Mouse (Mus musculus): ENCODE data around the gene Hist1h2bf. TPM values are rescaled to one million over a fixed set of nuclear protein-coding genes. Genes with fewer than 3 reads are reported as not detected.
A peak's percentile ranks its signal among the peaks of the same experiment; 100 is the strongest.
"Not testable (repeated sequence)": the region's sequence is repeated elsewhere in the genome, so short reads cannot be mapped to it uniquely, and the experiment has no call there.

Gene Hist1h2bf
- polyA plus RNA-seq, 1 experiment from 2014 or later: 2.1 TPM

DNA sequence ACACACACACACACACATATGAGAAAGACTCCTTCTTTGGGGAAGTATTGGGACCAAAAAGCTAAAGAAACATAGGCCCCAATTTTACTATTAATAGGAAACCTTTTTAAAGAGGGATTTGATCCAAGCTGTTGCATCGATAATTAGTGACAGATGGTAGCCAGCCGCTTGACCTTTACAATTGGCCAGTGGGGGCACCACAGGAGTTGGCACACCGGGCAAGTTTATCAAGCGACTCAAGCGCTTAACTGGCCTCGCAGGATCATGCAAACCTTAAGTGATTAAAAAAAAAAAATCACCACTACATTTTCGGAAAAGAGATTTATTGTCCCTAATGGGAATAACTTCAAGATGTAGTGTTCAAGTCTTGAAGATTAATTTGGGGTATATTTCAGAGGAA lies 18.6 kb upstream of the Hist1h2bf start:
- Histone ChIP-seq H3K9ac (replicated peaks; ENCODE audit: low read depth, low read length) (no peak overlapping the region), H3K27me3 (replicated peaks; ENCODE audit: control insufficient read depth, insufficient read depth, low read length) (no peaks in the 10 kb centered on the region), H3K4me3 (replicated peaks; ENCODE audit: low read length) (no peak overlapping the region), H3K4me1 (replicated peaks; ENCODE audit: control insufficient read depth, insufficient read depth, low read length) (no peaks in the 10 kb centered on the region), H3K9me3 (ENCODE audit: control insufficient read depth, low read length) (no peaks in the 10 kb centered on the region), H3K27ac (ENCODE audit: low read length) (no peak overlapping the region), H3K36me3 (ENCODE audit: control insufficient read depth, insufficient read depth) (no peaks in the 10 kb centered on the region), H3K4me2 (ENCODE audit: low read length) (no peak overlapping the region)
- WGBS: 92% methylated on average over 7 of the region's 7 CpGs
- no peak for ATAC-seq

DNA sequence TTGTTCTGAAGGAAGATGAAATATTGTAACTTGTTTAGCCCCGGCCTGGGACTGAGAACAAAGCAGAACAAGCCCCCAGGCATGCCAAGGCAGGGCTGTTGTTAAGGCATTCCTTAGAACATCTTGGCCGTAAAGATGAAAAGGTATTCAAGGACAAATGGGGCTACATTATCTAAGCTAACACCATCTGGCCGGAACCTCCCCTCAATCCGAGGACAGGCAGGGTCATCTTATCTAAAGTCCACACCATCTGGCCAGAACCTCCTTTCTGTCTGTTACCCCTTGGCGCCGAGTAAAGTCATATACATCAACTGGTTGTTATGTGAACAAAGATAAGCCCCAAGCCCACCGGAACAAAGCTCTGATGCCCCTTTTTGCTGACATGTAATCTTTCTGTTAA lies 17.9 kb upstream of the Hist1h2bf start:
- H3K27ac ChIP-seq (ENCODE audit: low read length); ATAC-seq: not testable (repeated sequence)
- 95% methylated on average over 7 of the region's 7 CpGs for WGBS

DNA sequence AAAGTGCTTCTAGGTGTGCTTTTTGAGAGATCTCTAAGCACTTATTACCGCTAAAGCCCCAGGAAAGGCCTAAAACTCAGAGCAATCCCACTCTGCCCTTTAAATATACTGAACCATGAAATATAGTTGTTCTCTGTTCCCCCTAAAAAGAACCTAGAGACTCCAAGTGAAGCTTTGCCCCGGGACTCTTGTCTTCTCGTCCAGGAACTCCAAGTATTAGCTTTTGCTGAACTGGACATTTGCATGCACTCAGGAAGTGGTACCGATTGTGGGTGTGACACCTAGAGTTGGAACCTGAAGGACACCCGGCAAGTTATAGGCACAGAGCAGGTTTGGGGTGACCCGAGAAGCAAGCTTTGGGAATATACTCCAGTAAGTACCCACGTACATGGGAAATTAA lies 17.2 kb upstream of the Hist1h2bf start:
- WGBS: 94% methylated on average over 7 of the region's 7 CpGs

More for the DNA sequence above, 17.9 kb upstream of the Hist1h2bf start:
- not testable (repeated sequence) for H3K9ac ChIP-seq (replicated peaks; ENCODE audit: low read depth, low read length); H3K4me1 ChIP-seq (replicated peaks; ENCODE audit: control insufficient read depth, insufficient read depth, low read length); H3K27me3 ChIP-seq (replicated peaks; ENCODE audit: control insufficient read depth, insufficient read depth, low read length); H3K9me3 ChIP-seq (ENCODE audit: control insufficient read depth, low read length); H3K4me2 ChIP-seq (ENCODE audit: low read length); H3K36me3 ChIP-seq (ENCODE audit: control insufficient read depth, insufficient read depth); H3K4me3 ChIP-seq (replicated peaks; ENCODE audit: low read length)

DNA sequence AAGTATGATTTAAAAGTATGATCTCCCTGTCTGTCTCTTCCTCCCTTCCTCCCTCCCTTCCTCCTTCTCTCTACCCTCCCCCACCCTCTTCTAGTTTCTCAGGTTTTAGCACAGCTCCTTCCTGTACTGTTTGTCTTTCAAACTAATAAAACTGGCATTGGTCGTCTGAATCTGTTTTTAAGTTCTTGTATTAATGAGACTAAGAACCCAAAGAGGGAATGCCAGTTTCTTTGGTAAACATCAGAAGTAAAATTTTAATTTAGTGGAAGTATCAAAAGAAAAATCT lies 12.9 kb upstream of the Hist1h2bf start:
- peak overlapping the region; percentile 77 for H3K4me2 ChIP-seq (ENCODE audit: low read length)
- no peaks in the 10 kb centered on the region for H3K36me3 ChIP-seq (ENCODE audit: control insufficient read depth, insufficient read depth)
- H3K4me1 ChIP-seq (replicated peaks; ENCODE audit: control insufficient read depth, insufficient read depth, low read length): peaks cover 32% of the 10 kb centered on the region
- peak overlapping the region; percentile 52 for H3K9ac ChIP-seq (replicated peaks; ENCODE audit: low read depth, low read length)
- H3K27me3 ChIP-seq (replicated peaks; ENCODE audit: control insufficient read depth, insufficient read depth, low read length): no peaks in the 10 kb centered on the region
- peak overlapping the region; percentile 93 for H3K27ac ChIP-seq (ENCODE audit: low read length)
- no peaks in the 10 kb centered on the region for H3K9me3 ChIP-seq (ENCODE audit: control insufficient read depth, low read length)
- 3% methylated on average over 1 of the region's 1 CpGs for WGBS
- no peak for ATAC-seq
- H3K4me3 ChIP-seq (replicated peaks; ENCODE audit: low read length): peak overlapping the region; percentile 39

More for the DNA sequence above, 17.2 kb upstream of the Hist1h2bf start:
- Histone ChIP-seq H3K27me3 (replicated peaks; ENCODE audit: control insufficient read depth, insufficient read depth, low read length) (no peaks in the 10 kb centered on the region), H3K9ac (replicated peaks; ENCODE audit: low read depth, low read length) (no peak overlapping the region), H3K27ac (ENCODE audit: low read length) (no peak overlapping the region), H3K4me2 (ENCODE audit: low read length) (no peak overlapping the region), H3K36me3 (ENCODE audit: control insufficient read depth, insufficient read depth) (no peaks in the 10 kb centered on the region), H3K4me1 (replicated peaks; ENCODE audit: control insufficient read depth, insufficient read depth, low read length) (peaks cover 7% of the 10 kb centered on the region), H3K9me3 (ENCODE audit: control insufficient read depth, low read length) (no peaks in the 10 kb centered on the region), H3K4me3 (replicated peaks; ENCODE audit: low read length) (no peak overlapping the region)
- ATAC-seq: no peak

DNA sequence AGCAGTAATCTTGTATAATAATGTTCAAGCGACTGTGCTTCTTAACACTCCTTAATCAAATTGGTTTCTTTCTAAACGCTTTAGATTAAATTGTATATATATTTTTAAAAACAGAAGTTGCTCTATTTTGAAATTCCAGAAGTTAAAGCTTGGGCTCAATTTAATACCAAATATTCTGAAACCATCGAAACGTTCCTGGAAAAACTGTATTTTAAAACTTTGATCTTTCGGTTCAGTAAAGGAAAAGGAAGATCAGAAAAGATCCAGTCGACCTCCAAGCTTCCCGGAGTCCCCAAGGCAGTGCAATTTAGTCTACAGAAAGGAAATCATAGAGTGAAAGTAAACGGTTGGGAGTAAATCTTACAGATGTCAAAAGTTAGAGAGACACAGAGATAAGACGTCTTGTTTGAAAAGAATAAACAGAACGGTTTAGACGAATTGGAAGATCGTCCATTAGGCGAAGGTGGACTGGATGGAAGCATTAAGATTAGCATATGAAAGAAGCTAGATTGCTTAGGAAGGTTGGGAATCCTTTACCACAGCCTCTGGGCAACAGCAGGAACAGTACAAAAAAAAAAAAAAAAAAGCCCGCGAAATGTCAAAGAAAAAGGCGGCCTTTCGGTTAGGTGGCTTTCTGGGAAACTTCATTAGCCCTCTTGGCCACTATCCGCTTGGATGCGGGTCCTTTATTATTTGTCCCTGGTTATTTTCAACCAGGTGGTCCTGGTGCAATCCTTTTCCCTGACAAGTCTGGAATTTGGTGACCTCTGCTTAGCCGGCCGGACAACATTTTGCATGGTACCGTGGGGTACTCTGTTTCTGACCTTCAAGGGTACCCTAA lies 12.3 kb upstream of the Hist1h2bf start:
- peaks cover 33% of the 10 kb centered on the region for H3K4me1 ChIP-seq (replicated peaks; ENCODE audit: control insufficient read depth, insufficient read depth, low read length)
- H3K4me3 ChIP-seq (replicated peaks; ENCODE audit: low read length): peak overlapping the region; percentile 39
- ATAC-seq: no peak
- H3K4me2 ChIP-seq (ENCODE audit: low read length): peak overlapping the region; percentile 77
- H3K9ac ChIP-seq (replicated peaks; ENCODE audit: low read depth, low read length): peak overlapping the region; percentile 52
- H3K36me3 ChIP-seq (ENCODE audit: control insufficient read depth, insufficient read depth): no peaks in the 10 kb centered on the region
- H3K9me3 ChIP-seq (ENCODE audit: control insufficient read depth, low read length): no peaks in the 10 kb centered on the region
- WGBS: under 1% methylated on average over 22 of the region's 22 CpGs
- peak overlapping the region; percentile 93 for H3K27ac ChIP-seq (ENCODE audit: low read length)
- no peaks in the 10 kb centered on the region for H3K27me3 ChIP-seq (replicated peaks; ENCODE audit: control insufficient read depth, insufficient read depth, low read length)

DNA sequence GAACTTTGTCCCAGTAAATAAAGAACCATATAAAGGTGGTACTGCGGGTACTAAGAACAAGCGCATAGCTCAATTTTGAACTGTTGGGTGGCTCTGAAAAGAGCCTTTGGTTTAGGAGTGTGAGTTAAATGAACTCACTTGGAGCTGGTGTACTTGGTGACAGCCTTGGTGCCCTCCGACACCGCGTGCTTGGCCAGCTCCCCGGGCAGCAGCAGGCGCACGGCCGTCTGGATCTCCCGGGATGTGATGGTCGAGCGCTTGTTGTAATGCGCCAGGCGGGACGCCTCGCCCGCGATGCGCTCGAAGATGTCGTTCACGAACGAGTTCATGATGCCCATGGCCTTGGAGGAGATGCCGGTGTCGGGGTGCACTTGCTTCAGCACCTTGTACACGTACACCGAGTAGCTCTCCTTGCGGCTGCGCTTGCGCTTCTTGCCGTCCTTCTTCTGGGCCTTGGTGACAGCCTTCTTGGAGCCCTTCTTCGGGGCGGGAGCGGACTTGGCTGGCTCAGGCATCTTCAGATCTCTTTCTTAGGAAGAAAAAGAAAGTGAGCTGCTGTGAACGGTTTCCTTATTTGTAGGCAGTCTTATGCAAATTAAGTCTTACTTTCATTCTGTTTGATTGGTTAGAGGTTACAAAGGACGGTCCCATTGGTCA lies 11.6 kb upstream of the Hist1h2bf start:
- peak; percentile 87 for ATAC-seq
- under 1% methylated on average over 30 of the region's 36 CpGs for WGBS
- H3K9me3 ChIP-seq (ENCODE audit: control insufficient read depth, low read length); H3K36me3 ChIP-seq (ENCODE audit: control insufficient read depth, insufficient read depth); H3K27me3 ChIP-seq (replicated peaks; ENCODE audit: control insufficient read depth, insufficient read depth, low read length): not testable (repeated sequence)
- H3K27ac ChIP-seq (ENCODE audit: low read length): peak overlapping the region; percentile 98
- peaks cover 33% of the 10 kb centered on the region for H3K4me1 ChIP-seq (replicated peaks; ENCODE audit: control insufficient read depth, insufficient read depth, low read length)
- H3K4me2 ChIP-seq (ENCODE audit: low read length): peak overlapping the region; percentile 60
- peak overlapping the region; percentile 67 for H3K9ac ChIP-seq (replicated peaks; ENCODE audit: low read depth, low read length)
- peak overlapping the region; percentile 49 for H3K4me3 ChIP-seq (replicated peaks; ENCODE audit: low read length)

DNA sequence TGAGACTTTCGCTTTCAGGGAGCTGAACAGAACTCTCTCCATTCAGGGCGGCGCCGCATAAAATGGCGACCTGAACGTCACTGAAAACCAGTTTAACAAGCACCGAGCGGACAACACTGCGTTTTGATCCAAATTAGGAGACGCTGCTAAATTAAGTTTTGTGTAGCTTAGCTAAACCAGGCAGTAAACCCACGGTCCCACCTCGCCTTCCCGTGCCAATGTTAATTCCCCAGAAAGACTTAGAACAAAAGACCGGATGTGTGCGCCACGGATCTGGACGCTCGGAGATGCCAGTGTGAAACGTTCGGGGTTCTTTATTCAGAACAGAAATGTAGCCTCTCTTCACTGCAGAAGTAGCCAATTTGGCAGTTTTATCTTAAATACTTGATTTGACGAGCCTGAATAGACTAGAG lies 11.0 kb upstream of the Hist1h2bf start:
- Histone ChIP-seq H3K9me3 (ENCODE audit: control insufficient read depth, low read length) (no peaks in the 10 kb centered on the region), H3K27ac (ENCODE audit: low read length) (peak overlapping the region; percentile 98), H3K4me1 (replicated peaks; ENCODE audit: control insufficient read depth, insufficient read depth, low read length) (peaks cover 33% of the 10 kb centered on the region), H3K9ac (replicated peaks; ENCODE audit: low read depth, low read length) (peak overlapping the region; percentile 67), H3K4me2 (ENCODE audit: low read length) (peak overlapping the region; percentile 60), H3K36me3 (ENCODE audit: control insufficient read depth, insufficient read depth) (no peaks in the 10 kb centered on the region), H3K4me3 (replicated peaks; ENCODE audit: low read length) (peak overlapping the region; percentile 49), H3K27me3 (replicated peaks; ENCODE audit: control insufficient read depth, insufficient read depth, low read length) (no peaks in the 10 kb centered on the region)
- peak; percentile 11 for ATAC-seq
- 0% methylated on average over 21 of the region's 21 CpGs for WGBS

DNA sequence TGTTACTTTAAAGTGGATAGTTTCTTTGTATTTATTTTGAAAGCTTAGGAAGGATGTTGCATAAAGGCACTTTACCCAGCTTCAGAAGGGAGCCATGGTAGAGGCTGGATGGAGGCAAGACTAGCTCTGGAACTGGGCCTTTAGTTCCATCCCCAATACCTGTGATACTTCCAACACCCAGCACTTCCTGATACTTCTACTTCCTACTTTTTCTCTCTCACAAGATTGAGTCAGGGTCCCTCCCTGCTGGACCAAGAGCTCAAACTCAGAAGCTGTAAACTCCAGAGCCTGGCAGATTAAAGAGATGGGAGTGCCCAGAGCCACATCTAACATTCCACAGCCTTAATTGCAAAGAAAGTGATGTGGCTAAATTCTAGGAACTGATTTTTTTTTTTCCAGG lies 10.3 kb upstream of the Hist1h2bf start:
- ATAC-seq: no peak
- Histone ChIP-seq H3K4me3 (replicated peaks; ENCODE audit: low read length) (peak overlapping the region; percentile 49), H3K9ac (replicated peaks; ENCODE audit: low read depth, low read length) (peak overlapping the region; percentile 67), H3K4me2 (ENCODE audit: low read length) (peak overlapping the region; percentile 60), H3K36me3 (ENCODE audit: control insufficient read depth, insufficient read depth) (no peaks in the 10 kb centered on the region), H3K4me1 (replicated peaks; ENCODE audit: control insufficient read depth, insufficient read depth, low read length) (peaks cover 33% of the 10 kb centered on the region), H3K27ac (ENCODE audit: low read length) (peak overlapping the region; percentile 98), H3K9me3 (ENCODE audit: control insufficient read depth, low read length) (no peaks in the 10 kb centered on the region), H3K27me3 (replicated peaks; ENCODE audit: control insufficient read depth, insufficient read depth, low read length) (no peaks in the 10 kb centered on the region)

DNA sequence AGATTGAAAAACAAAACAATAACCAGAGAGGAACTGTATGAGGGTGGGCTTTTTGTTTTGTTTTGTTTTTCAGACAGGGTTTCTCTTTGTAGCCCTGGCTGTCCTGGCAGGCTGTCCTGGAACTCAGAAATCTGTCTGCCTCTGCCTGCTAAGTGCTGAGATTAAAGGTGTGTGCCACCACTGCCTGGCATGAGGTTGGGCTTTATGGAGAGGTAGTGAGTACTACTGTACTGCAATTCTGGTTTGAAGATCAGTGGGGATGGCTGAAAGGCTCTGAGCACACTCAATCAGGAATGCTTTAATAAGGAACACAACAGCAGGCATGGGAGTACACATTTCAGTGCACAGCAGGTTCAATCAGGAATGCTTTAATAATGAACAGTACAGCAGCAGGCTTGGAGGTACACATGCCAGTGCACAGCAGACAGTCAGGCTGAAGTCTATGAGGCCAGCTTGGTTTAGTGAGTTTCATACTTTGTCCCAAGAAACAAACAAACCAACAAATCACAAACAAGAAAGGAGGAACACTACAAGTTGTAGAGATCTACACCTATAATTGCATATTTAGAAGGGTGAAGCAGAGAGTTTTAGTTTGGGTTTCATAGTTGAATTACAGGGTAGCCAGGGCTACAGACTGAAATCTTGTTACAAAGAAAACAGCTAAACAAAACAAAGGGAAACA lies 9.5 kb upstream of the Hist1h2bf start:
- H3K4me3 ChIP-seq (replicated peaks; ENCODE audit: low read length): no peak overlapping the region

More for the DNA sequence above, 9.5 kb upstream of the Hist1h2bf start:
- peaks cover 33% of the 10 kb centered on the region for H3K4me1 ChIP-seq (replicated peaks; ENCODE audit: control insufficient read depth, insufficient read depth, low read length)
- no peak overlapping the region for H3K9ac ChIP-seq (replicated peaks; ENCODE audit: low read depth, low read length)
- no peaks in the 10 kb centered on the region for H3K9me3 ChIP-seq (ENCODE audit: control insufficient read depth, low read length)
- H3K27ac ChIP-seq (ENCODE audit: low read length): peak overlapping the region; percentile 3; the same call in 1 of the 2 replicates
- H3K4me2 ChIP-seq (ENCODE audit: low read length): no peak overlapping the region
- no peaks in the 10 kb centered on the region for H3K36me3 ChIP-seq (ENCODE audit: control insufficient read depth, insufficient read depth)
- no peaks in the 10 kb centered on the region for H3K27me3 ChIP-seq (replicated peaks; ENCODE audit: control insufficient read depth, insufficient read depth, low read length)
- ATAC-seq: no peak

Data from forebrain, embryonic 16.5 days (tissue).